Mouse (Mus musculus): ENCODE results near the gene Prkacb. TPM values are rescaled to one million over a fixed set of nuclear protein-coding genes. Genes with fewer than 3 reads are reported as not detected.

Prkacb gene
- polyA plus RNA-seq, 1 experiment from 2014 or later = 37.5 TPM

DNA sequence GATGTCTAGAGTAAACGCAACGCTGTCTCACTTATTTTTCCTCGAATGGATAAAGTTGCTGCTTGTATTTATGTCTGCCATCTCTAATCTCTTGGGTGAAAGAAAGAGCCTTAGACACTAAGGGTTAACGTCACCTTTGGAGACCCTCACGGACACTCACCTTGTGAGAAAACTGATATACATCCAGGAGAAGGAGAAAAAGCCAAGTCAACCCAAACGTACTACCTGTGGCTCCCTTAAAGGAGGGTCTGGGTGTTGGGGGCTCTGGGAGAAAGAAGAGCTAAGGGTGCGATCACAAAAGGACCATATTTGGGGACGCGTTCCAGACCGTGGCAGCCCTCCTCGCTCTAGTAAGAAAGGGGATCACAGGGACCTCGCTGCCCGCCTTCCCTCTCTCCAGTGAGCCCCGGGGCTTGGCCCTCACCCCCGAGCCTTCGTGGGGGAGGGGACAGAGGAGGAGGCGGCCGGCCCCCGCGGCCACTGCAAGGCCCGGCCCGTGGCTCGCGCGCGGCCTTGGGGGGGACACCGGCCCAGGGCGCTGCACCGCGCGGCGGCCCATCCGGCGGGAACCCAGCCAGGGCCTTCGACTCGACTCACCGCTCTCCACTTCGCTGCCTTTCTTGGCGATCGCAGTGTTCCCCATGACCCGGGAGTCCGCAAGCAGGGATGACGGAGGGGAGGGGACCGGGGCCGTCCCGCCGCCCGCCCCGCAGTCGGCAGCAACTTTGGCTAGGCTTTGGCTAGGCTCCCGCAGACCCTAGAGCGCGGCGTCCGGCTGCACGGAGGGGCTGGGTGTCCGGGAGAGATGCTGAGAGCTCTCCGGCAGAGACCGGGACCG, 530 bp downstream of the Prkacb start:
- H3K27me3 ChIP-seq (replicated peaks; ENCODE audit: insufficient read depth, low read length) = 0 out of 2 replicates have a peak, but pooled peaks cover 2% of the 10 kb centered on the region
- H3K9ac ChIP-seq (replicated peaks; ENCODE audit: low read depth) = peak overlapping the region; percentile 86
- H3K36me3 ChIP-seq (ENCODE audit: insufficient read depth, low read length) = no peaks in the 10 kb centered on the region
- WGBS = under 1% methylated on average over 49 of the region's 60 CpGs
- H3K4me3 ChIP-seq (ENCODE audit: low read depth, low read length) = peak overlapping the region; percentile 98
- ATAC-seq = peak; percentile 79
- H3K9me3 ChIP-seq (ENCODE audit: low read length) = no peaks in the 10 kb centered on the region
- H3K27ac ChIP-seq (ENCODE audit: low read length) = peak overlapping the region; percentile 96
- H3K4me1 ChIP-seq (ENCODE audit: insufficient read depth, low read depth, low read length) = 0 out of 2 replicates have a peak, but pooled peaks cover 3% of the 10 kb centered on the region
- peak overlapping the region; percentile 80 for H3K4me2 ChIP-seq (replicated peaks; ENCODE audit: low read depth, low read length)
- DNase-seq (ENCODE audit: low spot score) = peak; percentile 67
- TF ChIP-seq CTCF (IDR thresholded peaks at IDR 0.05) (no peak), EP300 (IDR thresholded peaks at IDR 0.05) (no peak)

DNA sequence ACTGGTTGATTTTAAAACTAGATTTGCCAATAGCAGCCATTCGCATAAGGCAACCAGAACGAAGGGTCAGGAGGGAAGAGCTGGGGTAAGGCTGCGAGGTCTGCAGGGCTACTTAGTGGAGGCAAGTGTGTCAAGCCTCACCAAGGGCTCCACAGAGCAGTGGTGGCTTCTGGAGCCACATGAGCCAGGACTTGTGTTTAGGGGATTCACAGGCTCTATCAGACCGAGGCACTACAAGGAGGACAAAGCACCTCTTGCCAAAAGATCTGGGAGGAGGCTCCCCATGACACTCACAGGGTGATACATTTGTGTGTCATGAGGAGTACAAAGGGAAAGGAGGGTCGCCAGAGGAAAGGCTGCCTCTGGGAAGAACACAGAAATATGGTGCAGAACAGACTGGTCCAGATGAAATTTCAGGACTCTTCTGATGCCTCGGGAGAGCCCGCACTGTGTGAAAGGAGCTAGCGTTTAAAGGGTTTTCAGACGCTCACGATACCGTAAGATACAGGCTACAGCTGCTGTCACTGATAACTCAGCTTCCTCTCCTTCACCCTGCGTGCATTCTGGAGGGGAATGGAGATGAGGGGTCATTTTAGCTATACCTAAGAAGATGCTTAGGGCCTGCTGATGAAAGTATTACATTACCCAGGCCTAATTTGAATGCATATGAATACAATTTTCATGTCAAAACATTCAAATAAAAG, 19.1 kb downstream of the Prkacb start:
- WGBS = 84% methylated on average over 12 of the region's 12 CpGs
- TF ChIP-seq CTCF (IDR thresholded peaks at IDR 0.05) (no peak), EP300 (IDR thresholded peaks at IDR 0.05) (no peak)
- ATAC-seq (no peak), DNase-seq (ENCODE audit: low spot score) (no peak)
- Histone ChIP-seq H3K4me3 (ENCODE audit: low read depth, low read length) (no peak overlapping the region), H3K9ac (replicated peaks; ENCODE audit: low read depth) (no peak overlapping the region), H3K27ac (ENCODE audit: low read length) (no peak overlapping the region), H3K4me2 (replicated peaks; ENCODE audit: low read depth, low read length) (no peak overlapping the region), H3K9me3 (ENCODE audit: low read length) (no peaks in the 10 kb centered on the region), H3K4me1 (ENCODE audit: insufficient read depth, low read depth, low read length) (no peaks in the 10 kb centered on the region), H3K36me3 (ENCODE audit: insufficient read depth, low read length) (no peaks in the 10 kb centered on the region), H3K27me3 (replicated peaks; ENCODE audit: insufficient read depth, low read length) (no peaks in the 10 kb centered on the region)

DNA sequence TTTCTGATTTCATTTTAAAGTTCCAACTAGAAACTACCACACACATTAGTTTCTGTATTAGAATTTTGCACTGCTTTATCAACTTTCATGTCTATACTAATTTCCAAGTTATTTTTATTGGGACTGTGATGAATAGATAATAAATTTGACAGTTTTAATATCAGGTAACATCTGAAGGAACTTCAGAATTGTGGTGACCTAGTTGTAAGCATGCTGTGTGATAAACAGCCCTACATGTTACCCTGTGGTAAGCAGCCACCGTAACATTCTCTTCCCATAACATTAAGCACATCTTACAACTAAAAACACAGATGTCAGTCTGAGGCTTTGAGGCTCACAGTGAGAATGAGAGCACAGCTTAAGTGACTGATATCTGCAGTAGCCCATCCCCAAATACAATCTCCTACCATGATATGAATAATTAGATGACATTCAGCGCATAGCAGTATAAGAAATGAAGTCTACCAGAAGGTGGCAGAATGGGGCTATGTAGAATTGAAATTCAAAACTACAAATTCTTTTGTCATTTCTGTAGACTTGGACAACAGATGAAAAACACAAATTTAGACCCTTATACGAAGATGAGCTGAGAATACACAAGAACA, 20.5 kb downstream of the Prkacb start:
- H3K36me3 ChIP-seq (ENCODE audit: insufficient read depth, low read length) = no peaks in the 10 kb centered on the region

DNA sequence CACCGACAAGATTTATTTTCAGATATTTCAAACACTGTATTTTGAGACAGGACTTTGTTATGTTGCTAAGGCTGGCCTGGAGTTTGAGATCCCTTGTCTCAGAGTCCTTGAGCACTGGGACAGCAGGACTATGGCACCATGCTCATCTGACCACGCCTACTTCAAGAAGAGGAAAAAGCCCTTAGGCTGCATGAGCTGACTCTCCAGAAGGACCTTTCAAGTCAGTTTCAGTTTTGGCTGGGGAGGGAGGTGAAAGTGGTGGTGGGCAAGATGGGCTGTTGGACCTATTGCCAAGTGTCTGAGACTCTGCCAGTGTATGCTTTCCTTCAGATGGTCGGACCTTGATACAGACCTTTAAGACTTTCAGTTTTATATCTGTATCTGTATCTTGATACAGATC, 28.6 kb downstream of the Prkacb start:
- no peak overlapping the region for H3K9ac ChIP-seq (replicated peaks; ENCODE audit: low read depth)
- no peaks in the 10 kb centered on the region for H3K36me3 ChIP-seq (ENCODE audit: insufficient read depth, low read length)
- no peaks in the 10 kb centered on the region for H3K27me3 ChIP-seq (replicated peaks; ENCODE audit: insufficient read depth, low read length)
- no peak for DNase-seq (ENCODE audit: low spot score)
- H3K4me3 ChIP-seq (ENCODE audit: low read depth, low read length) = no peak overlapping the region
- H3K27ac ChIP-seq (ENCODE audit: low read length) = no peak overlapping the region
- H3K9me3 ChIP-seq (ENCODE audit: low read length) = no peaks in the 10 kb centered on the region
- H3K4me1 ChIP-seq (ENCODE audit: insufficient read depth, low read depth, low read length) = peaks cover 4% of the 10 kb centered on the region; the same call in 1 of the 2 replicates
- no peak for ATAC-seq
- 73% methylated on average over 3 of the region's 3 CpGs for WGBS
- no peak for TF ChIP-seq CTCF (IDR thresholded peaks at IDR 0.05)
- TF ChIP-seq EP300 (IDR thresholded peaks at IDR 0.05) = no peak
- H3K4me2 ChIP-seq (replicated peaks; ENCODE audit: low read depth, low read length) = no peak overlapping the region

More for the DNA sequence above, 20.5 kb downstream of the Prkacb start:
- 79% methylated on average over 3 of the region's 3 CpGs for WGBS
- Histone ChIP-seq H3K27ac (ENCODE audit: low read length) (no peak overlapping the region), H3K9ac (replicated peaks; ENCODE audit: low read depth) (no peak overlapping the region), H3K4me1 (ENCODE audit: insufficient read depth, low read depth, low read length) (no peaks in the 10 kb centered on the region), H3K27me3 (replicated peaks; ENCODE audit: insufficient read depth, low read length) (no peaks in the 10 kb centered on the region), H3K4me2 (replicated peaks; ENCODE audit: low read depth, low read length) (no peak overlapping the region), H3K4me3 (ENCODE audit: low read depth, low read length) (no peak overlapping the region), H3K9me3 (ENCODE audit: low read length) (no peaks in the 10 kb centered on the region)
- peak; percentile 61 for TF ChIP-seq CTCF (IDR thresholded peaks at IDR 0.05)
- no peak for TF ChIP-seq EP300 (IDR thresholded peaks at IDR 0.05)
- ATAC-seq = no peak
- DNase-seq (ENCODE audit: low spot score) = peak; percentile 21

DNA sequence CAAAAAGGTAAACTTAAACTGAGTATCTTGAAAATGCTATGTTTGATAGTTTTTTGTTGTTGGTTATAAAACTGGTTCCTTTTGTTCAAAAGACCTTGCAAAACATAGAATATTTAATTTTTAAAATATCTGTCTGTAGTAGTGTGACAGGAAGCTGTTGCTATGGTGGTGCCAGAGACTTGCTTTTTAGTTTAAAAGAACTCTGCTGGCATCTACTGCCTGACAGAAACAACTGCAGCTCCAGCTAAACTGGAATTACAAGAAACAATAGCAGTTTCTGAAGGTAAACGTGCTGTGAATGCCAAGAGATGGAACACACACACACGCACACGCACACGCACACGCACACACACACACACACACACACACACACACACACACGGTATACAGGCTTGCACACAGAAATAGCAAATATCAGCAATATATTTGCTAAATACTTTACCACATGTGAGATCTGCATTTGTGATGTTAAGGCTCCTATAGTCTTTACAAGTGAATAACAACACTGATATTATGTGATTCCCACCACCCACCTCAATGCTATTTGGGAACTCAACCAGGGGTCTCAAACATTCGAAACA, 29.1 kb downstream of the Prkacb start:
- peak; percentile 63 for TF ChIP-seq CTCF (IDR thresholded peaks at IDR 0.05)
- no peak for TF ChIP-seq EP300 (IDR thresholded peaks at IDR 0.05)
- no peak overlapping the region for H3K9ac ChIP-seq (replicated peaks; ENCODE audit: low read depth)
- H3K9me3 ChIP-seq (ENCODE audit: low read length) = no peaks in the 10 kb centered on the region
- ATAC-seq = peak; percentile 32; the same call in 1 of the 2 replicates
- H3K27ac ChIP-seq (ENCODE audit: low read length) = no peak overlapping the region
- H3K27me3 ChIP-seq (replicated peaks; ENCODE audit: insufficient read depth, low read length) = no peaks in the 10 kb centered on the region
- 73% methylated on average over 7 of the region's 7 CpGs for WGBS
- no peaks in the 10 kb centered on the region for H3K36me3 ChIP-seq (ENCODE audit: insufficient read depth, low read length)
- peaks cover 4% of the 10 kb centered on the region; the same call in 1 of the 2 replicates for H3K4me1 ChIP-seq (ENCODE audit: insufficient read depth, low read depth, low read length)
- H3K4me2 ChIP-seq (replicated peaks; ENCODE audit: low read depth, low read length) = no peak overlapping the region
- peak; percentile 67 for DNase-seq (ENCODE audit: low spot score)
- no peak overlapping the region for H3K4me3 ChIP-seq (ENCODE audit: low read depth, low read length)

DNA sequence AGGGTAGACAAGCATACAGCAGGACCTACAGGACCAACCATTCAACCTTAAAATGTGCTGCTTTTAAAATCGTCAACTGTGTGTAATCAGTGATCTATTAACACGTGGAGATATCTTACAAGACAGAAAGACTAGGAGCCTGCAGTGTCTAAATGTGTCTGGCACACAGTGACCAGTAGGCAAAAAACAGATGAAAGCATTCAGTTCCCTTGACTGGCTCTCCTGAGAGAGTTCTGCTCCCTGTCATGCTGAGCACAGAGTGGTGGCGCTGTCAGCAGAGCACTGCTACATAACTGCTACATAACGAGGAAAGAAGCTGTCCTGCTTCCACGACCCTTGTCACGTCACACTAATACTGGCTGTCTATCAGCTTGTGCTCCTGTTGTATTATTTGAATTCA, 30.2 kb downstream of the Prkacb start:
- H3K4me2 ChIP-seq (replicated peaks; ENCODE audit: low read depth, low read length) = no peak overlapping the region
- DNase-seq (ENCODE audit: low spot score) (no peak), ATAC-seq (no peak)
- no peaks in the 10 kb centered on the region for H3K27me3 ChIP-seq (replicated peaks; ENCODE audit: insufficient read depth, low read length)
- no peak for TF ChIP-seq EP300 (IDR thresholded peaks at IDR 0.05)
- 0 out of 2 replicates have a peak, but pooled peaks have one; percentile 2 for TF ChIP-seq CTCF (IDR thresholded peaks at IDR 0.05)
- H3K4me3 ChIP-seq (ENCODE audit: low read depth, low read length) = no peak overlapping the region
- H3K36me3 ChIP-seq (ENCODE audit: insufficient read depth, low read length) = no peaks in the 10 kb centered on the region
- H3K27ac ChIP-seq (ENCODE audit: low read length) = no peak overlapping the region
- no peak overlapping the region for H3K9ac ChIP-seq (replicated peaks; ENCODE audit: low read depth)
- WGBS = 49% methylated on average over 6 of the region's 6 CpGs
- H3K9me3 ChIP-seq (ENCODE audit: low read length) = no peaks in the 10 kb centered on the region
- peaks cover 4% of the 10 kb centered on the region; the same call in 1 of the 2 replicates for H3K4me1 ChIP-seq (ENCODE audit: insufficient read depth, low read depth, low read length)

Measured in lung, postnatal 0 days (tissue).